Mouse (Mus musculus) erythroblast, embryonic 14.5 days (primary cell): ENCODE results near the gene Sh3bp1.

Experiments
- GATA1 ChIP-seq: IDR thresholded peaks from 2 replicates; pipeline ENCODE4 v1.6.1; 2012; ENCODE audit warnings: low read length, inconsistent platforms, mixed read lengths
- TAL1 ChIP-seq: IDR thresholded peaks from 3 replicates; pipeline ENCODE4 v1.6.1; 2012; ENCODE audit warnings: low read length, inconsistent platforms, mixed read lengths

GRCm38 (mm10) chr15:78850944-78851343 is 48.6 kb upstream of the Sh3bp1 start:
- no peak for TF ChIP-seq GATA1
- TF ChIP-seq TAL1, result no peak
